Mouse (Mus musculus) myocyte (in vitro differentiated cells): ENCODE measurements around the gene Dtx4. TPM values are rescaled to one million over a fixed set of nuclear protein-coding genes. Genes with fewer than 3 reads are reported as not detected.

ENCODE experiments used
- H3K27me3 ChIP-seq: one replicate; pipeline ENCODE4 v1.6.1; 2011; ENCODE audit not compliant: control insufficient read depth, insufficient read depth, insufficient read length
- H3K36me3 ChIP-seq: one replicate; pipeline ENCODE4 v1.6.1; 2011; ENCODE audit not compliant: control insufficient read depth, insufficient read depth
- H3K4me2 ChIP-seq: one replicate; pipeline ENCODE4 v1.6.1; 2011; ENCODE audit warnings: low read depth, control low read depth
- H3K4me3 ChIP-seq: one replicate; pipeline ENCODE4 v1.5.1; 2011; ENCODE audit warnings: mild to moderate bottlenecking, control low read depth, moderate library complexity
- H3K79me2 ChIP-seq: one replicate; pipeline ENCODE4 v1.6.1; 2011; ENCODE audit not compliant: control insufficient read depth, insufficient read depth
- H3ac ChIP-seq: one replicate; pipeline ENCODE4 v1.6.1; 2011; ENCODE audit not compliant: control insufficient read depth, insufficient read length
- CEBPB ChIP-seq: IDR thresholded peaks from 2 replicates; pipeline ENCODE4 v1.6.1; 2011; ENCODE audit warnings: mild to moderate bottlenecking, moderate library complexity; ENCODE audit not compliant: poor library complexity, insufficient read depth, severe bottlenecking
- E2F4 ChIP-seq: IDR thresholded peaks from one replicate; pipeline ENCODE4 v1.6.1; 2011; ENCODE audit warnings: mild to moderate bottlenecking, control low read depth, moderate library complexity; ENCODE audit not compliant: insufficient read depth
- MAX ChIP-seq: IDR thresholded peaks from one replicate; pipeline ENCODE4 v1.6.1; 2011; ENCODE audit warnings: low read depth, mild to moderate bottlenecking, control low read depth
- MYOD1 ChIP-seq, 3 experiments: IDR thresholded peaks; one replicate each; pipeline ENCODE4 v1.6.1; 2011; ENCODE audit warnings: control low read depth in 2 of 3, low read depth in 2 of 3, mild to moderate bottlenecking in 2 of 3, moderate library complexity in 1 of 3; ENCODE audit not compliant: insufficient read length in 2 of 3, control insufficient read depth in 1 of 3
- MYOG ChIP-seq, 3 experiments: IDR thresholded peaks; one replicate each; pipeline ENCODE4 v1.6.1; 2011; ENCODE audit warnings: control low read depth in 2 of 3, low read depth in 2 of 3, mild to moderate bottlenecking in 2 of 3; ENCODE audit not compliant: insufficient read length in 2 of 3, control insufficient read depth in 1 of 3, insufficient read depth in 1 of 3
- POLR2A ChIP-seq: IDR thresholded peaks from one replicate; pipeline ENCODE4 v1.6.1; 2011; ENCODE audit warnings: low read depth, mild to moderate bottlenecking, control low read depth, moderate library complexity; ENCODE audit not compliant: insufficient read length
- POLR2AphosphoS2 ChIP-seq: IDR thresholded peaks from one replicate; pipeline ENCODE4 v1.6.1; 2011; ENCODE audit warnings: low read depth, control low read depth; ENCODE audit not compliant: insufficient read length
- REST ChIP-seq: IDR thresholded peaks from one replicate; pipeline ENCODE4 v1.6.1; 2011; ENCODE audit warnings: mild to moderate bottlenecking, control low read depth, moderate library complexity; ENCODE audit not compliant: insufficient read depth, insufficient read length
- SRF ChIP-seq: IDR thresholded peaks from one replicate; pipeline ENCODE4 v1.6.1; 2011; ENCODE audit warnings: low read depth; ENCODE audit not compliant: control insufficient read depth, insufficient read length
- TCF12 ChIP-seq: IDR thresholded peaks from one replicate; pipeline ENCODE4 v1.6.1; 2011; ENCODE audit warnings: mild to moderate bottlenecking, control low read depth; ENCODE audit not compliant: poor library complexity, insufficient read depth, severe bottlenecking
- TCF3 ChIP-seq: IDR thresholded peaks from one replicate; pipeline ENCODE4 v1.6.1; 2011; ENCODE audit warnings: low read depth, control low read depth; ENCODE audit not compliant: insufficient read length
- USF1 ChIP-seq: IDR thresholded peaks from one replicate; pipeline ENCODE4 v1.6.1; 2011; ENCODE audit warnings: low read depth, mild to moderate bottlenecking, control low read depth, moderate library complexity
- polyA plus RNA-seq: library from polyadenylated mRNA; unstranded; fragments of >200 nt; fragmentation: generic; extraction: Trizol; gene quantifications from one replicate; pipeline ENCODE4 v1.2.1, GENCODE M21; 2012; ENCODE audit warnings: missing spikeins

The Dtx4 gene
- polyA plus RNA-seq, 1 experiment, result 21.2 TPM

DNA sequence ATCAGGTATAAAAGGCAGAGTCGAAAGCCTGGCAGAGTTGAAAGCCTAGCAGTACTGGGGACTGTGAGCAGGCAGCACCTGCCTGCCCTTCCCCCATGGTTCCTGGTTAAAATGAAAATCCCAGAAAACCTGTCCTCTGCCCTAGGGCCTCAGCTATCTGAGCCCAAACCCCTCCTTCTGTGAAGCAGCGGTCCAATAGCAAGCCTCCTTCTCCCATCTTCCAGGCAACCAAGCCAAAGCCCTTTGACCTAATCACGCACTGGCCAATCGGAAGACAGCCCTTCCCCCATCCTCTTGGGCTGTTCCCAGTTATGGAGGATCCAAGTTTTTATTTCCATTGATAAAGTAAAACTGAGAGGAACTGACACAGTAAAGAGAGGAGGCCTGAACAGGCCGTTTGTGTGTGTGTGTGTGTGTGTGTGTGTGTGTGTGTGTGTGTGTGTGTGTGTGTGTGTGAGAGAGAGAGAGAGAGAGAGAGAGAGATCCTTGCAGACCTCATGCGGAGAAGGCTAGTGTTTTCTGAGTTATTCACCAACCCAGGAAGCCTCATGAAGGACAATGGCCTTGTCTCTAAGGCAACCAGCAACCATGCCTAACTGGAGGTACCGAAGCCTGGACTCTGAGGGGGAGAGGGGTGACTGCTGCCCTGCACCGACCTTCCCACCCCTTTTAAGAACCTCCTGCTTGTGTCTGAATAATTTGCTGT is 12.1 kb downstream of the Dtx4 start:
- peaks cover 6% of the 10 kb centered on the region for H3K79me2 ChIP-seq
- peaks cover 19% of the 10 kb centered on the region for H3K36me3 ChIP-seq
- H3K4me2 ChIP-seq, result no peak overlapping the region
- TF ChIP-seq SRF, result no peak
- no peak for TF ChIP-seq MYOD1 (IDR thresholded peaks at IDR 0.05; ENCODE audit: control insufficient read depth in 1 of 3, insufficient read length in 2 of 3, low read depth in 2 of 3)
- TF ChIP-seq POLR2A, result no peak
- no peak for TF ChIP-seq MYOG (IDR thresholded peaks at IDR 0.05; ENCODE audit: control insufficient read depth in 1 of 3, insufficient read depth in 1 of 3, insufficient read length in 2 of 3, low read depth in 2 of 3)
- no peak for TF ChIP-seq CEBPB
- TF ChIP-seq E2F4, result no peak
- TF ChIP-seq MAX, result no peak
- TF ChIP-seq REST, result no peak
- TF ChIP-seq TCF3, result no peak
- TF ChIP-seq TCF12, result no peak
- no peak for TF ChIP-seq POLR2AphosphoS2
- TF ChIP-seq USF1, result no peak
- H3K4me3 ChIP-seq, result no peak overlapping the region
- no peaks in the 10 kb centered on the region for H3K27me3 ChIP-seq
- H3ac ChIP-seq, result no peak overlapping the region

DNA sequence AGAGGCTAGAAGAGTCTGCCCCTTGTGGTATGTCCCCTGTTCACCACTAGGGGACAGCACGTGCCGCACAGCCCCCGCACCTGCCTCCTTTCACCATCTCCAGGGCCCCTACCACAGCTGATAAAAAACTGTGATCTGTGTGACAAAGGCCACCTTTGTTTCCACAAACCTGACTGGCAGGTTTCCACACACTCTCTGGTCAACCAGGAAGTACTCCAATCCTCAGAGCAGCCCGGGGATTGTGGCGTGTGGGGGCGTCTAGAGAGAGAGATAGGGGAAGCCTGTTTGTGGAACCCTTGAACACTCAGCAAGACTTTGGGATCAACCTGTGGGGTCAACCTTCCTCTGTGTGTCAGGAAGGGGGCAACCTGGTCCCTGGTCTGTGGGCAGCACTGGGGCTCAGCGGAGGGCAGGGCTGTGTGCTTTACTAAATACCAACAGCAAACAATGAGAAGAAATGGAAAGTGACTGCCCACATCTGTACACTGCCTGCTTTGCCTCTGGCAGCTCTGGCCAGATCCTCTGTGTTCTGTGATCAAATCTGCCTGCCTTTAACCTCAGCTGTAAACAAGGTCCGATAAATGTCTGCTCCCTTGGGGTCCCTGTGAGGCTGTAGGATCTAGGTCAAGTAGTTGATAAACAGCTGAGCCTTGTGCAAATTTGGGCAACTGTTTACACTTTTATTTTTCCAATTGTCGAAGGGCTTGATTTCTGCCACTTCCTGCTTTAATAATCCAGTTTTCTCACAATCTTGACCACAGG is 12.9 kb downstream of the Dtx4 start:
- Histone ChIP-seq H3K79me2 (peaks cover 6% of the 10 kb centered on the region), H3K36me3 (peaks cover 27% of the 10 kb centered on the region), H3K4me2 (no peak overlapping the region), H3K4me3 (no peak overlapping the region), H3K27me3 (no peaks in the 10 kb centered on the region), H3ac (no peak overlapping the region)
- TF ChIP-seq MAX, result no peak
- TF ChIP-seq MYOD1 (IDR thresholded peaks at IDR 0.05; ENCODE audit: control insufficient read depth in 1 of 3, insufficient read length in 2 of 3, low read depth in 2 of 3), result peak in 1 of 3 experiments; percentile 66
- TF ChIP-seq MYOG (IDR thresholded peaks at IDR 0.05; ENCODE audit: control insufficient read depth in 1 of 3, insufficient read depth in 1 of 3, insufficient read length in 2 of 3, low read depth in 2 of 3), result peak in 1 of 3 experiments; percentile 48

DNA sequence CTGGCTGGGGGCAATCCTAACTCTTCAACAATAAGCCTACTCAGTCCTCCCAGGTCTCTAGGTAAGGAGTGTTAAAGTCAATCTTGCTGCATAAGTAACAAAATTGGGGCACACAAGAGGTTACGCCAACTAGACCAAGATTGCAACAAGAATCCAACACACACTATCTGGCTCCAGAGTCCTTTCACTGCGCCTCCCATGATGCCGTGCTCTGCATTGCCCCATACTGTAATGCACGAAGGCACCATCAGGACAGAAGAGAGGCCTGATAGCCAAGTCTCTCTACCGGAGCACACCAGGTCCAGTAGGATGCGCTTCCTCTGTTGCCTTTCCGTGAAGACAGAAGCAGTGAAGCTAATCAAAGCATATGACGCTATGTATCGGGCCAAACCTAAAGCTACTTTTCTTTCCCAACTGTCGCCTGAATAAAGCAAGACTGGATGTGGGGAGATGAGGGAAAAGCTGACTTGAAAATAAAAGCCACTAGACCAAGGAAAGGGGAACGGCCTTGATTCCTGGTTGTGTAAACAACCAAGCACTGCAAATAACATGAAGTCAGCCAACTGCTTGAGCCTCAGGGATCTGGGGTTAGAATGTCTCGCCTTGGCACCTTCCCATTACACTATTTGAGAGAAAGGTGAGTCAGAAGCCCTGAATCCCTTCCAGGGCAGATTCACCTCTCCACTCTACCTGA is 13.6 kb downstream of the Dtx4 start:
- TF ChIP-seq REST (no peak), POLR2A (peak; percentile 6)
- peaks cover 1% of the 10 kb centered on the region for H3K79me2 ChIP-seq
- no peaks in the 10 kb centered on the region for H3K27me3 ChIP-seq
- no peak overlapping the region for H3ac ChIP-seq
- peaks cover 28% of the 10 kb centered on the region for H3K36me3 ChIP-seq
- H3K4me2 ChIP-seq, result peak overlapping the region; percentile 28
- H3K4me3 ChIP-seq, result no peak overlapping the region

DNA sequence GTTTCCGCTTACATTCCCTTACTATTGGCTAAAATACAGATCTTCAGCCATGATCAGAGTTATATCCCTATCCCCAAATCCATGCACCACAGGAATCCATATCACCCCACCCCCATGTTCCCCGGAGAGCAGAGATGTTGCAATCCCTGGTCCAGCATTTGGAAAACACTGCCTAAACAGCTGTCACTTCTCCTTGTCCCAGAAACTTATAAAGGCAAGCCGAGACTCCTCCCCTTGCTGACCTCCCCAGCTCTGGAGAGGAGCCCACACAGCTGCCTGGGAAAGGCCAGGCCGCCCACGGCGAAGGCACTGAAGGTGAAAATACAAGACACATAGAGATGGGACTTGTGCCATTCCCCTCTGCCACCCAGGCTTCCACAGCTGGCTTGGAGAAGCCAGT is 14.4 kb downstream of the Dtx4 start:
- H3ac ChIP-seq, result no peak overlapping the region
- TF ChIP-seq MYOD1 (IDR thresholded peaks at IDR 0.05; ENCODE audit: control insufficient read depth in 1 of 3, insufficient read length in 2 of 3, low read depth in 2 of 3), result peak; percentile 52 to 90 (median 79)
- TF ChIP-seq CEBPB, result peak; percentile 100
- TF ChIP-seq MYOG (IDR thresholded peaks at IDR 0.05; ENCODE audit: control insufficient read depth in 1 of 3, insufficient read depth in 1 of 3, insufficient read length in 2 of 3, low read depth in 2 of 3), result peak; percentile 70 to 92 (median 78)
- peak; percentile 18 for TF ChIP-seq POLR2AphosphoS2
- peak; percentile 4 for TF ChIP-seq POLR2A
- peak; percentile 82 for TF ChIP-seq TCF12
- no peak for TF ChIP-seq MAX
- TF ChIP-seq SRF, result no peak
- TF ChIP-seq E2F4, result no peak
- no peak for TF ChIP-seq USF1
- no peak for TF ChIP-seq TCF3
- TF ChIP-seq REST, result no peak
- no peak overlapping the region for H3K4me3 ChIP-seq
- peak overlapping the region; percentile 47 for H3K4me2 ChIP-seq
- no peaks in the 10 kb centered on the region for H3K79me2 ChIP-seq
- H3K27me3 ChIP-seq, result no peaks in the 10 kb centered on the region
- H3K36me3 ChIP-seq, result peaks cover 36% of the 10 kb centered on the region

DNA sequence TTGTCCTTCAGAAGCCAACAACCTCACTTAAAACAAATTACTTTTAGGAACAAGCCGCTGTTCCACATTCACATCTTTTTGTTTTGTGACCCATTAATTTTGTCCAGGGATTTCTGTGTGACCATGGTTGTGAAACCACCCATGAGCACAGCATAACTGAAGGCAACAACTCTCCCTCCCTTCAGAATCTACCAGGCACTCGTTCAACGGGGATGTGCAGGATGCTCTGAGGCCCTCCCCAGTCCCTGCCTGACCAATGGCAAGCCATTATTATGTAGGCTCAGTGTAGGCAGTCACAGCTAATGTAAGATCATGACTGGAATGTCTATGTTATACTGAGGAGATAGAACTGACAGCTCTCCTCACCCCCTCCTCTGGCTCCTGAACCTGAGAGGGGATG is 15.6 kb downstream of the Dtx4 start:
- Histone ChIP-seq H3K36me3 (peaks cover 37% of the 10 kb centered on the region), H3ac (no peak overlapping the region), H3K79me2 (no peaks in the 10 kb centered on the region), H3K4me2 (no peak overlapping the region), H3K4me3 (no peak overlapping the region), H3K27me3 (no peaks in the 10 kb centered on the region)
- TF ChIP-seq MAX, result no peak
- no peak for TF ChIP-seq MYOD1 (IDR thresholded peaks at IDR 0.05; ENCODE audit: control insufficient read depth in 1 of 3, insufficient read length in 2 of 3, low read depth in 2 of 3)
- no peak for TF ChIP-seq TCF12
- TF ChIP-seq SRF, result no peak
- no peak for TF ChIP-seq REST
- TF ChIP-seq E2F4, result no peak
- TF ChIP-seq POLR2AphosphoS2, result no peak
- no peak for TF ChIP-seq POLR2A
- TF ChIP-seq TCF3, result no peak
- TF ChIP-seq USF1, result no peak
- TF ChIP-seq MYOG (IDR thresholded peaks at IDR 0.05; ENCODE audit: control insufficient read depth in 1 of 3, insufficient read depth in 1 of 3, insufficient read length in 2 of 3, low read depth in 2 of 3), result no peak
